Mouse (Mus musculus) megakaryocyte, embryonic 14.5 days (primary cell): ENCODE results near the gene Pdss2. TPM values are rescaled to one million over a fixed set of nuclear protein-coding genes. Genes with fewer than 3 reads are reported as not detected.
"Not testable (repeated sequence)": the region's sequence is repeated elsewhere in the genome, so short reads cannot be mapped to it uniquely, and the experiment has no call there.

Source experiments
- H3K27me3 ChIP-seq: replicated peaks from 2 replicates; pipeline ENCODE3; 2012; ENCODE audit warnings: inconsistent platforms
- H3K36me3 ChIP-seq: replicated peaks from 2 replicates; pipeline ENCODE3; 2012; ENCODE audit warnings: low read length, inconsistent platforms, mixed read lengths
- H3K4me1 ChIP-seq: 2 replicates; pipeline ENCODE4 v1.6.1; 2012; ENCODE audit warnings: inconsistent platforms
- H3K4me3 ChIP-seq: replicated peaks from 2 replicates; pipeline ENCODE3; 2012; ENCODE audit warnings: moderate library complexity, mild to moderate bottlenecking, inconsistent platforms
- H3K9me3 ChIP-seq: 2 replicates; pipeline ENCODE4 v1.6.1; 2012; ENCODE audit warnings: inconsistent platforms
- FLI1 ChIP-seq: IDR thresholded peaks from 2 replicates; pipeline ENCODE4 v1.6.1; 2012; ENCODE audit warnings: low read length, inconsistent platforms, mixed read lengths
- GATA1 ChIP-seq: IDR thresholded peaks from 3 replicates; pipeline ENCODE4 v1.6.1; 2012; ENCODE audit warnings: mixed read lengths, low read length, inconsistent platforms, borderline replicate concordance
- polyA plus RNA-seq: library from polyadenylated mRNA; stranded (reverse); fragments of >175 nt; gene quantifications from 2 replicates; pipeline ENCODE4 v1.2.3, GENCODE M21; 2012; ENCODE audit warnings: low replicate concordance; ENCODE audit not compliant: insufficient read depth

Gene Pdss2
- polyA plus RNA-seq, 1 experiment = 3.9 TPM

- Histone ChIP-seq H3K27me3 (no peaks in the 10 kb centered on the region), H3K36me3 (peaks cover 14% of the 10 kb centered on the region), H3K4me1 (no peaks in the 10 kb centered on the region), H3K9me3 (peaks cover 17% of the 10 kb centered on the region; the same call in 1 of the 2 replicates), H3K4me3 (no peak overlapping the region)
- no peak for TF ChIP-seq GATA1
These were observed 14.7 kb downstream of the Pdss2 start for GRCm38 (mm10) chr10:43235758-43236669.

GRCm38 (mm10) chr10:43242215-43242614 lies 20.9 kb downstream of the Pdss2 start:
- H3K4me1 ChIP-seq = peaks cover 13% of the 10 kb centered on the region
- H3K27me3 ChIP-seq = no peaks in the 10 kb centered on the region
- H3K4me3 ChIP-seq = no peak overlapping the region
- peaks cover 14% of the 10 kb centered on the region for H3K36me3 ChIP-seq
- H3K9me3 ChIP-seq = peaks cover 17% of the 10 kb centered on the region; the same call in 1 of the 2 replicates
- TF ChIP-seq GATA1 (no peak), FLI1 (no peak)

- H3K36me3 ChIP-seq = peaks cover 9% of the 10 kb centered on the region
- H3K27me3 ChIP-seq = no peaks in the 10 kb centered on the region
- H3K4me1 ChIP-seq = peaks cover 22% of the 10 kb centered on the region
- TF ChIP-seq GATA1 (no peak), FLI1 (no peak)
- peaks cover 14% of the 10 kb centered on the region; the same call in 1 of the 2 replicates for H3K9me3 ChIP-seq
- H3K4me3 ChIP-seq = peak overlapping the region; percentile 50
These were observed 23.0 kb downstream of the Pdss2 start for GRCm38 (mm10) chr10:43244262-43244806.

- H3K4me1 ChIP-seq = peaks cover 25% of the 10 kb centered on the region
- no peak for TF ChIP-seq GATA1
- TF ChIP-seq FLI1 = no peak
- H3K27me3 ChIP-seq = no peaks in the 10 kb centered on the region
- H3K36me3 ChIP-seq = peaks cover 3% of the 10 kb centered on the region
- peaks cover 3% of the 10 kb centered on the region; the same call in 1 of the 2 replicates for H3K9me3 ChIP-seq
- no peak overlapping the region for H3K4me3 ChIP-seq
These were observed 24.3 kb downstream of the Pdss2 start for GRCm38 (mm10) chr10:43245461-43246200.

- TF ChIP-seq FLI1 (no peak), GATA1 (no peak)
- peaks cover 29% of the 10 kb centered on the region for H3K4me1 ChIP-seq
- no peaks in the 10 kb centered on the region for H3K9me3 ChIP-seq
- no peaks in the 10 kb centered on the region for H3K36me3 ChIP-seq
- H3K4me3 ChIP-seq = no peak overlapping the region
- no peaks in the 10 kb centered on the region for H3K27me3 ChIP-seq
These were observed 26.7 kb downstream of the Pdss2 start for GRCm38 (mm10) chr10:43247994-43248393.

GRCm38 (mm10) chr10:43252324-43252723 lies 31.0 kb downstream of the Pdss2 start:
- H3K4me3 ChIP-seq = no peak overlapping the region
- TF ChIP-seq GATA1 (no peak), FLI1 (no peak)
- peaks cover 5% of the 10 kb centered on the region; the same call in 1 of the 2 replicates for H3K9me3 ChIP-seq
- no peaks in the 10 kb centered on the region for H3K36me3 ChIP-seq
- H3K27me3 ChIP-seq = no peaks in the 10 kb centered on the region
- peaks cover 15% of the 10 kb centered on the region for H3K4me1 ChIP-seq

GRCm38 (mm10) chr10:43256965-43257364 lies 35.7 kb downstream of the Pdss2 start:
- H3K27me3 ChIP-seq, H3K4me1 ChIP-seq, H3K9me3 ChIP-seq, H3K36me3 ChIP-seq, H3K4me3 ChIP-seq: not testable (repeated sequence)

- H3K4me3 ChIP-seq, H3K4me1 ChIP-seq, H3K27me3 ChIP-seq, H3K9me3 ChIP-seq, H3K36me3 ChIP-seq: not testable (repeated sequence)
These were observed 36.2 kb downstream of the Pdss2 start for GRCm38 (mm10) chr10:43257500-43257899.

- TF ChIP-seq GATA1 (no peak), FLI1 (no peak)
- Histone ChIP-seq H3K36me3 (no peaks in the 10 kb centered on the region), H3K9me3 (peaks cover 5% of the 10 kb centered on the region)
These were observed 50.0 kb downstream of the Pdss2 start for GRCm38 (mm10) chr10:43271318-43271717.

GRCm38 (mm10) chr10:43272381-43272780 lies 51.1 kb downstream of the Pdss2 start:
- Histone ChIP-seq H3K4me1 (no peaks in the 10 kb centered on the region), H3K36me3 (no peaks in the 10 kb centered on the region), H3K9me3 (peaks cover 5% of the 10 kb centered on the region), H3K4me3 (no peak overlapping the region), H3K27me3 (no peaks in the 10 kb centered on the region)
- TF ChIP-seq GATA1 (no peak), FLI1 (no peak)

More at GRCm38 (mm10) chr10:43271318-43271717, 50.0 kb downstream of the Pdss2 start:
- no peak overlapping the region for H3K4me3 ChIP-seq
- no peaks in the 10 kb centered on the region for H3K4me1 ChIP-seq
- H3K27me3 ChIP-seq = no peaks in the 10 kb centered on the region
